Mouse (Mus musculus) left cerebral cortex, adult 8-10 months (tissue): ENCODE results near the gene Cyb561d2. TPM values are rescaled to one million over a fixed set of nuclear protein-coding genes. Genes with fewer than 3 reads are reported as not detected.
"Not testable (repeated sequence)": the region's sequence is repeated elsewhere in the genome, so short reads cannot be mapped to it uniquely, and the experiment has no call there.

Source experiments
- DNase-seq, 2 experiments: peaks; one replicate each; pipeline ENCODE4 v3.0.0; 2022; ENCODE audit warnings: low spot score in 2 of 2
- total RNA-seq, 4 experiments: library from RNA; stranded (reverse); gene quantifications; 2 replicates each; pipeline ENCODE4 v1.2.4; 2022

Cyb561d2 gene
- total RNA-seq, 4 experiments from 2014 or later, result 16.3 to 20.6 (median 19.2) TPM

DNA sequence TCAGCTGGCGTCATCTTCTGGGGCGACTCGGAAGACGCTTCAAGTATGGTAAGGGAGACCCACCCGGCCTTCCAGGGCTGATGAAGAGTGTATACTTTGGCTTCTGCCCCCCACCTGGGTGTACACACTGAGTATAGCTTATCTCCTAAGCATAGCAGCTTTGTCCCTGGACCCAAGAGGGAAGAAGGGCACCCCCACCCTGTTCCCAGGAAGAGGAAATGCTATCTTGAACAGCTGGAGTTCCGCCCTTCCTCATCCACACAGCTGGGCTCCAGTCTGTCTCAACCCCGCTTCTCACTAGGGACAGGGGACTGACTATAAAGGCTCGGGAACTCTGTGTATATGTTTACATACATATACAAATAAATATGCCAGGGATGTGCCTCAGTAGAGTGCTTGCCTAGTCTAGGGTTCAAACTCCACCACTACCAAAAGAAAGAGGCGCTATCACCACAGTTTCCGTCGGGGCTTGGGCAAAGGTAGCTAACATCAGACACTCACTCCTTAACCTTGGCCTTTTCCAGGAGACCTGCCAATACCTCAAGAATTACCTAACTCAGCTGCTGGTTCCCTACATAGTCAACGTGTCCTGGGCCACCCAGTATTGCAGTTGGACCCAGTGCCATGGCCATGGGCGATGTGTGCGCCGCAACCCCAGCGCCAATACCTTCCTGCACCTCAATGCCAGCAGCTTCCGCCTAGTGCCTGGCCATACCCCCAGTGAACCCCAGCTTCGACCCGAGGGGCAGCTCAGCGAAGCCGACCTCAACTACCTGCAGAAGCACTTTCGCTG, 29.7 kb upstream of the Cyb561d2 start:
- no peak for DNase-seq

DNA sequence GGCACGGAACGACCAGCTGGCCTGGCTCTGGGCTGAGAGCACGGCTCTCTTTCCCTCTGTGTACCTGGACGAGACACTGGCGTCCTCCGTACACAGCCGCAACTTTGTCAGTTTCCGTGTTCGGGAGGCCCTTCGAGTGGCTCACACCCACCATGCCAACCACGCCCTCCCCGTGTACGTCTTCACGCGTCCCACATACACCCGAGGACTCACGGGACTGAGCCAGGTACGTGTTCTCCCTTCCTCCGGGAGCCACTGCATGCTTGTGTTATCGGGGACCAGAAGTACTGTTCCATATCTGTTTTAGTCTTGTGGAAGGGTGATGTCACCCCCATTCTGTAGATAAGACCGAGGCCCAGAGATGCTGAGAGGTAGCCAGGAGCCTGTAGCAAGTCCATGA, 28.9 kb upstream of the Cyb561d2 start:
- no peak for DNase-seq

DNA sequence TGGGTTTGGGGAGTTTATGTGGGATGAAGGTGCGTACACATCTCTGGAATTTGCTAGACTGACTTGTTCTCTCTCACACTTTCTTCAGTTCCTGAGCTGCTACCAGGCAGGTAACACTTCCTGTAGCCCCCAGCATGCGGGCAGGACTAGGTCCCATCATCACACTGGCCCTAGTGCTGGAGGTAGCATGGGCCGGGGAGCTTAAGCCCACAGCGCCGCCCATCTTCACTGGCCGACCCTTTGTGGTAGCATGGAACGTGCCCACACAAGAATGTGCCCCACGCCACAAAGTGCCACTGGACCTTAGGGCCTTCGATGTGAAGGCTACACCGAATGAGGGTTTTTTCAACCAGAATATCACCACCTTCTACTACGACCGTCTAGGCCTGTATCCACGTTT, 28.0 kb upstream of the Cyb561d2 start:
- DNase-seq, result no peak

DNA sequence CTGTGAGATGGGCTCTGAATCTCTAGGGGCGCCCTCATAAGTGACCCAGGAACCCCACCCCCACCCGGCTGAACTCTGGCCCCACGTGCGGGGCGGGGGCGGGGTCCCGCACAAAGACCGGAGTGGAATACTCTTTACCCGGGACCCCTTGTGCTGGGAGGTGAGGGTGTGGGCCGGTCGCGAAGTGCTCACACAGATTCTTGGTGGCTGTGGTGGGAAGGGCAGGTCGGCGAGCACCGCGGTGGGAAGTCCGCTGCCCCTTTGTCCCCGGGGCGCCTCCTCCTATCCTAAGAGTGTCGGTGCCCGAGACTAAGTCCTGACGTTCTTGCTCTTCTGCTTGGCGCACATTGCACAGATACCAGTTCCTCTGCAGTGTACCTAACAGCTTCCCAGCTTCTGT, 27.3 kb upstream of the Cyb561d2 start:
- DNase-seq, result no peak

DNA sequence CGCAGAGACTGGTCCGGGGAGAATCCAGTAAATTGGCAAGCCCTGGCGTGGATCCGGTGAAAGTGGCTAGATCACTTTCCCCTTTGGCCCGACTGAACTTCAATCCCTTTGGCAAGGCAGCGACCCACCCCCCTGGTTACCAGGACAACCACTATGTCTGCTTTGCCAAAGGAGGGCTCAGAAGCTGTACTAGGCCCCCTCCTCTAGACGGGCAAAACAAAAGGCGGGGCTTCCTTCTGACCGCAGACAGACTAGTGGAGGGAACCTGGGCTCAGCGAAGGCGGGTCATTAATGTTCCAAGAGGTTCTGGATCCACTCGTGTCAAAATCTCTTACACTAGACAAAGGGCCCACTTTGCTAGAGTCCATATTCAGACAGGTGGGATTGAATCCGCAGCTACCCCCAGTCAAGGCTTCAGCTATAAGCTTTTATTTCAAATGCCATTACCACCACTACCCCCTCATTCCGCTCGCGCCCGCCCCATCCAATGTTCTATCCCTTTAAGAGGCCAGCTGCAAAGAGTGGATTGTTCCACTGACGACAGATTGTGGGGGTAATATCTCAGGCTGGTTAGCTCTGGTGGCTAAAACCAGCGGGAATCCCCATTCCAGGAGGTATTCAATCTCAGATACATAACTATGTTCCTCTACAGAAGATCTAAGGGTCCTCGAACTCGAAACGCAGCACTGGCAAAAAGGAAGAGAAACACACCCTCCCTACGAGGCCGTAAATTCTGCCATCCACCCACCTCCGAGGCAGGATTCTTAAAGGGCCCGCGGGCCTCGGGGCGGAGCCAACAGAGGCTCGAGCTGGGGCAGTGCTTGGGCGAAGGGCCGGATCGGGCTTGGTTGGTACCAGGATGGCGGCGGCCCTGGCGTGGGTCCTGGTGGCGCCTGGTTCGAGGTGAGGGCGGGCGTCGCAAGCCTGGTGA, 26.6 kb upstream of the Cyb561d2 start:
- peak; percentile 75 to 79 for DNase-seq

DNA sequence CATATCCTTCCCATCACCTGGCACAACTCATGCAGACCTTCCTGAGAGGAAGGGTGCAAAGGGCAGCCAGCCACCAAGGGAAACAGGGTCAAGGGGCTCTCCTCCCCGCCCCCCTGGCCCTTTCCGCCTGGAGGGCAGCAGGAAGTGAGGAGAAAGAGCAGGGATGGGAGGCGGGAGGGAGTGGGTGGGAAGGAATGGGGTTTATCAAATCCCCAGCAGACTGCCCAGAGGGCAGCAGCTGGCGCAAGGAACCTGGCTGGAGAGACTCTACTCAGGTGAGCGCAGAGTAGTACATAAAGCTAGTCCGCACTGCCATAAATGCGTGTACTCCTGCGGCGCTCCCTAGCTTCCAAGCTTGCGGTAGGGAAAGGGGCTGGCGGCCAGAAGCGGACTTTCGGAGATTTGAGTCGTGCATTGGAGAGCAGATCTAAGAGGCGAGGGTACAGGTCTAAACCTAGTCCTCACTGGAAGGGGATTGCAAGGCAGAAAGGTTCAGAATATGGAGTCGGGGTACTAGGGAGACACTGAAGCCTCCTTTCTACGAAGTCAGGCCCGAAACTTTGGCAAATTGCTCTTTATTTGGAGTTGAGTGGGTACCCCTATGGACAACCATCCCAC, 25.8 kb upstream of the Cyb561d2 start, which contains the start of gene Hyal2:
TSS of gene Hyal2 (plus strand) at position 244 of the 618 bp plus-strand sequence.
- DNase-seq, result no peak

DNA sequence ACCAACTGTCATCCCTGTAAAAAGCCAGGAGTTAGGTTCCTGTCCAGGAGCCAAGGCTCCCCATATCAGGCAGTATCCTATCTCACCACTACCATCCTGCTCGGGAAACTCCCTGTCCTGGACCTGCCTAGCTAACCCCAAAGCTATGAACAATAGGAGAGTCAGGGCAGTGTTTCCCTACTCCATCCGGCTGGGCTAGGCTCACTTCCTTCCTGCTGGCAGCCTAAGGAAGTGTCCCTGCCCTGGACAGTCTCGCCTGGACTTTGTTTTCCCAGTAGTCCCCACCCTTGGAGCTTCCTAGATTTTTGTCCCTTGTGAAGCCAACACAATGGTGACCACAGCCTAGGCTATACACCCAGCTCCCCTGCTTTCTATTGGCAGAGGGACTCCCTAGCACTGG, 24.9 kb upstream of the Cyb561d2 start:
- DNase-seq, result no peak

DNA sequence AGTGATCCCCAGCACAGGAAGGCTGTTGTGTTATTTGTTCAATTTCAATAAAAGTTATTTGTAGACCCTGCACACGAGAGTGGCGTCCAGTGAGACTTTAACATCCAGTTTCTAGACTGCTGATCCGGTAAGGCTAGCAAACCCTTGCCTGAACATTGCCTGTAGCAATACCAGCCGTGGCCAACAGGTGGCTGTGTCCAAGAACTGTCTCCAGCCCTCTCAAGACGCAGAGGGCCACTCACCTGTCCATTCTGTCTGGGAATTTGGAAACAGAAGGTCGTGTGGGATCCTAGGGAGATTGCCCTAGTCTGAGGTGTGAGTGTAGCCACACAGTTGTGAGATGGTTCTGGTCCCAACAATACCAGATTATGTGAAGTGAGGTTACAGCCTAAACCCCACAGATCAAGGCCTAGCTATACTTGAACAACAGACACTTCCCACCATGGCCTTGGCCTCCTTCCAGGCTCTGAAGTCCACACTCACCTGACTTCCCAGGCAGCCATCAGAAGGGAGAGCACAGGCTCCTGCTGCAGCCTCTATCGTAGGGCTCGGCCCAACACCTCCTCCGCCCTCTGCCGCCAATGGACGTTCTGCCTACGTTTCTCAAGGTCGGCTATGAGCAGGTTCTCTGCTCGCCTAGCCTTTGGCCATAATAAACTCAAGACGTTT, 24.2 kb upstream of the Cyb561d2 start:
- peak in 1 of 2 experiments; percentile 69 for DNase-seq

DNA sequence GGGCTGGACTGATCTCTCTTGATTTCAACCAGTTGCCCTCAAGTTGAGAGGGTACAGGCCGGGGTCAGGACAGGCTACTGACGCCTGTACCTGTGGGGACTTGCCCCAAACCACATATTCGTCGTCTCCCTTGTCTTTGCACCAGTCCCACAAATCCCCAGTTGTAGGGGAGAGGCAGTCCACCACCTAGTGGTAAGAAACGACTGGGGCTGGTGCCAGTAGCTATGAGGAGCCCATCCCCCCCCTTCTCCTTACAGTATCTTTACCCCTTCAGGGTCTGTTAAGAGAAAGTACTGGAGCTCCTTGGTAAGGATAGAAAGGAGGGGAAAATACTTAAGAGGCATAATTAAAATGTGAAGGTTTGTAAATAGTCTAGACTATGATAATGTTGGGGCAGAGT, 23.6 kb upstream of the Cyb561d2 start:
- DNase-seq, result not testable (repeated sequence)

DNA sequence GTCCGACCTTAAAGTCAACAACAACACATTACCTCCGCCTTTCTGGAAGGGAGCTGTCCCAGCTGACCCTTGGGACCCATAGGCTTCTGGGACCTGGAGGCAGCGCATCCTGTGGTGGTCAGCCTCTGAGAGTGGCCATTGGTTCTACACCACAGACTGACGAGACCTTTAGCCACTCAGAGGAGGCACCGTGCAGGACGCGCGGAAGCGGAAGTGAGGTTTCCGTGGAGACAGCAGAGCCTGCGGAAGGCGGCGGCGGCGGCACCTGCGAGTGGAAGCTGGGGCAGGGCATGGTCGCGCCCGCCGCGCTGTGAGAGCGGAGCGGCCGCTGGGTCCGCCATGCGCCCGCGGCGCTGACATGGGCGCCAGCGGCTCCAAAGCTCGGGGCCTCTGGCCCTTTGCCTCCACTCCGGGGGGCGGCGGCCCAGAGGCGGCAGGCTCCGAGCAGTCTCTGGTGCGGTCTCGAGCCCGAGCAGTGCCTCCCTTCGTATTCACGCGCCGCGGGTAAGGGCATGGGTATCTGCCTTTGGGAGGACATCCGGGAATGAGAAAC, 21.1 kb upstream of the Cyb561d2 start, which contains the start of gene Tusc2:
TSS of gene Tusc2 (plus strand) at position 227 of the 553 bp plus-strand sequence.
- DNase-seq, result peak; percentile 82 to 96

DNA sequence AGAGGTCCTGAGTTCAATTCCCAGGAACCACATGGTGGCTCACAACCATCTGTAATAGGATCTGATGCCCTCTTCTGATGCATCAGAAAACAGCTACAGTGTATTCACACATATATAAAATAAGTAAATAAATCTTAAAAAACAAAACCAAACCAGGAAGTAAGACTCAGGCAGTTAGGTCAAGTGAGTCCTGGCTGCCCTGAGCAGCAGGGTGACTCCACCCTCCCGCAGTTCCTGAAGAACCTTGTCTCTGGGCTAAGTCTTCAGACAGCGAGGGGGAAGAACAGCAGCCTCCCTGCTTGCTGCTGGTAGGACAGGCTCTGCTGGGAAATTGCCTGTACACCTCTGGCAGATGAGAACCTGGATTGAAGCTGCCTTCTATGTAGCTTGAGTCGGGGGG, 14.4 kb upstream of the Cyb561d2 start:
- DNase-seq, result no peak

DNA sequence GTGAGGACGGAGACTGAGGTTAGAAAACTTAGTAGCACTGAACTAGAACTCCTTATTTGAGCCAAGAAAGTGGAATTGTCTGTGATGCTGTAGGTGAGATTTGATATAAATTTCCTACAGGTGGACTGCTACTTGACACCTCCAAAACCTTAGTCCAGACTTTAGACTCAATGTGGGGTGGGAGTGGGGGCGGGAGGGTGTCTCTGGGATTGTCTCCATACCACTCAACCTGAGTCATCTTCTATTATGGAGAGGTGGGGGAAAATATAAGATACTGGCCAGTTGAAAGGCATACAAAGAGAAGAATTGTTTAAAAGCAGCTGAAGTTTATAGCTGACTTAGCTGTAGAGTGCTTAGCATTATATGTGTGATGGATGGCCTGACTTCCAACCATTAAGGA, 13.7 kb upstream of the Cyb561d2 start:
- DNase-seq, result no peak

DNA sequence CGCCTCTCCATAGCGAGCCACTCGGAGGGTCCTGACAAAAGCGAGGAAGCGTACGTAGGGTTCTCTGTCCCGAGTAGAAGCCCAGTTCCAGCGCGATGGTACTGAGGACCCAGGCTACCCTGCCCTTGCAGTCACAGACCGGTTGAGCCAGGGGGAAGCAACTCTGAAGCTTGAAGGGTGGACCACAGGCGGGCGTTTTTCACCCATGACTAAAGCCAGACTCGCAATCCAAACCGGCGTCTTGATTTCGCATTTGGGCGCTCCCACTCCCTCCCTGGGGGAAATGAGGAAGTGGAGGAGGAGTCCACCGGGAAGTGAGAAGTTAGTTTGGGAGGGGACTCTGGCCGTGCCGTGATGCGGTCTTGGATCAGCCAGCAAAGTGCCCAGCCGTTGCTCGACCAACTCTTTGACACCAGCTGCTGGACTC, 13.1 kb upstream of the Cyb561d2 start:
- no peak for DNase-seq

DNA sequence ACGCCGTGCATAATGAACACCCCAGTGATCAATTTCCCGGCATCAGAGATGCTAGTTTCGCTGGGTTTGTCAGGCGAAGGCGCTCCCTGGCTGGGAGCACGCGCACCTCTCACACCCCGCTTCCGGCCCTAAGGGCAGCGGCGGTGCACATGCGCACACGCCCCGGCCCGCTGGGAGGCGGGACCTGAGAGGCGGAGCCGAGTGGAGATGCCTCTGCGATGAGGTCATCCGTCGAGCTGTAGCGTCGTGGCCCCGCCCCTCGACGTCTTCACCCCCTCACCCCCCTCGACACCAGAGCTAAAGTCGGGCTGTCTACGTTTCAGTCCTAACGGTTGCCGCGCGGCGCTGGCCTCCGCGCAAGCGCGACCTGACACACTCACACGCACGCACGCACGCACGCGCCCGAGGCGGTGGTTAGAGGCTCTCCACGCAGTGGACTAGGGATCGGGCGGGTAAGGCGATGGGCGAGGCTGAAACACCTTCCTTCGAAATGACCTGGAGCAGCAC, 12.4 kb upstream of the Cyb561d2 start:
- DNase-seq, result peak; percentile 84 to 95

DNA sequence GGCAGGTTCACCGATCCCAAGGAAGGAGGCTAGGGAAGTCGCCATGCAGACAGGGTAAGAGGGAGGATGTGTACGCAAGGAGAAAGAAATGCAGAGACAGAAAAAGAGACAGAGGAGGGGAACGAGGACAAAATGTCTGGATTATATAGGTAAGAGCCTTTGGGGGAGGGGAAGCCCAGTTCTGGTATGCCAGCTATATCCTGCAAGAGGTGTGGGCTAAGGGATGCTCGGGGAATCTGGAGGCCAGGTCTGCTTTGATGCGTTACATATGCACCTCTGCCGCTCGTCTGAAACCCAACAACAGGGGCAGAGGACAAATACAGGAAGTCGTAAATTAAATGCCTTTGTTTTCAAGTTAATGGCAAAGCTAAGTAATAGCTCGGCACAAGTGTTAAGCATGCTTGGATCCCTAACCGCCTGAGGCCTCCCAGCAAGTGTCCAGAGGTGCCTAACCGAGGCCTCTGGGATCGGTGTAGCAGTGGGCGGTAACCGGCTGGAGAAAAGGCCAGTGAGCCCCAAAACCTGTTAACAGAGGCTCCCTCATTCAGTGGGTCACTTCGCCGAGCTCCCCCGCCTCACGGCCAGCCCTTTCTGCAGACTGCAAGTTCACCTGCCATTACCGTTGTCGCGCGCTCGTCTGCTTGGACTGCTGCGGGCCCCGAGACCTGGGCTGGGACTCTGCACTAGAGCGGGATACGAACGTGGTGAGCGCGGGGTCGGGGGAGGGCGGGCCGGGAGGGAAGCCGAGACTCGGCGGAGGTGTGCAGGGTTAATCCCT, 11.7 kb upstream of the Cyb561d2 start:
- no peak for DNase-seq

DNA sequence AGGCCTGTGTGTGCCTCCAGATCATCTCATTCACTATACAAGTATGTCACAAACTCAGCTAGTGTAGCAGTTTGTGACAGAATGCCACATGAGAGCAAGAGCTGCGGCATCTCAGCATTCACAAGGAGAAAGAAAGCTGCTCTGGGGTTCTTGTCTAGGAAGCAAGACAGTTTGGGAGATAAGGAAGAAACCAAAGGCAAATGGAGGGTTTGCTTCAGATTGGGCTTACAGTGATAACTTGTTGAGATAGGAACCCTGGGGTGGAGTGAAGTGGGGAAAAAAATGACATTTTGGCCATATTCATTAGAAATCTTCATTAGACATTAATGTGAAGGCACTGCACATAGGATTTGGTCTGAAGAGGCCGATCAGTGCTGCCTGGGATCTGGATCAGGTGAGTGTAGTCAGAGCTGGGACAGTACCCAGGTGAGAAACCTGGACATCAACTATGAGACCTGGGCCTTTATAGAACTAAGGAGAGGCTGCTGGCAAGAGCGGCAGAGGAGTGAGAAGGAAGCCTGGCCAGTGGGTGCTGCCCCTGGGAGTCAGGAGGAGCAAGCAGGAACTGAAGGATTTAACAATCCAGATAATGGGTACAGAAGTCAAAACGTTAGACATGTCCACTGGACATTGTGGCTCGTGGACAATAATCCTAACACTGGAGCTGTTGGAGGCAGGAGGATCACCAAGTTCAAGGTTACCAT, 10.8 kb upstream of the Cyb561d2 start:
- DNase-seq, result no peak

DNA sequence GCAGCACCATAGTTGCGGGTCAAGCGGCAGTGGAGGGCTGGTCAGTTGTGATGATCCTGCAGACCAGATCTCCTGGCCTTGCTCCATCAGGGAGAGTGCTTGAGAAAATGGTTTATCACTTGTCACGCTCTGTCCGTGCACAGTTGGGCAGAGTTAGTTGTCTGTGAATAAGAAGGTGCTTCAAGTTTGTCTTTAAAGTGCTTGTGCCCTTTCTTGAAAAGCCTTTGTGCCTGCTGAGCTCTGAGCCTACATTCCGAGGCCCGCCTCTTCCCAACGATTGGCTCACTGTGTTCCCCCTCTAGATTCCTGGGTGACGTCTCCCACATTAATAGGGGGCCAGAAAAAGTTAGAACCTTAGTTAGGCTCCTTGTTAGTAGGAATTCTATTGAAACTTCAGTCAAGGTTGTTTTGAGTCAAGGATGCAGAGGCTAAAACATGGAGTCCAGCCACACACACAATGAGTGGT, 9.9 kb upstream of the Cyb561d2 start:
- no peak for DNase-seq

DNA sequence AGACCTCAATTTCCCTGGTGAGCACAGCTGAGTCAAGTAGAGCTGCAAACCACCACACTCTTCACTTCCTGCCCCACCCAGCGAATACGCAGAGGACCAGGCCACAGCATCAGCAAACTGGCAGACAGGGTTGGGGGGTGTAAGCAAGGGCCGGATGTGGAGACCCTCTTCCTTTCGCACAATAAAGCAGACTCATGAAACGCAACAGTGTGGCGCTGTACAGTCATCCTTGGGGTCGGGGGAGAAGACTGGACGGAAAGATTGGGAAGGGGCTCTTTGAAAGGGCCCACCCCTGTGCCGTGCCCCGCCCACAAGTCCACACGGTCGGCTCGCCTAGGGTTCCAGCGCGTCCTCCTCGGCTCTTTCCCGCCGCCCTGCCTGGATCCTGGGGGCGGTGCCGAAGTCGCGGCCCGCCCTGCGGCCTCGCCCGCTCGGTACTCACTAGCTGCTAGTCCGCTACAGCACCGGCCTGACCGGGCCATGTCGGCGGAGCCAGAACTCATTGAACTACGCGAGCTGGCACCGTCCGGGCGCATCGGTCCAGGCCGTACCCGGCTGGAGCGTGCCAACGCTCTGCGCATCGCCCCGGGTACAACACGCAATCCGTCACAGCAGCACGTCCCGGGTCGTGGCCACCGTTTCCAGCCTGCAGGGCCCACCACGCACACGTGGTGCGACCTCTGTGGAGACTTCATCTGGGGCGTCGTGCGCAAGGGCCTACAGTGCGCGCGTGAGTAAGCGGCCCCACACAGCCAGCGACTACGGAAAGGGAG, 9.3 kb upstream of the Cyb561d2 start, which contains the start of gene Rassf1:
TSS of gene Rassf1 (plus strand) at position 439 of the 773 bp plus-strand sequence.
- DNase-seq, result no peak
